Mouse (Mus musculus): ENCODE measurements at regions not wholly inside any gene's neighbourhood (a gene's known extent, or its start where the extent isn't known, plus 50 kb on each side); places are given as distances from the start of the nearest gene placed in this dataset.

GRCm38 (mm10) chr3:50507211-50507610 is 63.8 kb upstream of the Slc7a11 start:
- DNase-seq = no peak
